Mouse (Mus musculus) activated CD4-positive, CD25-positive, alpha-beta regulatory T cell (primary cell): Measurements from ENCODE around the gene Ctsr. TPM values are rescaled to one million over a fixed set of nuclear protein-coding genes. Genes with fewer than 3 reads are reported as not detected.

Source experiments
- polyA plus RNA-seq, 2 experiments: library from polyadenylated mRNA; unstranded; fragments of 100-300 nt; shearing (Covaris generic); gene quantifications; one replicate each; pipeline ENCODE4 v1.2.1; 2017

Ctsr gene
- polyA plus RNA-seq, result not detected

DNA sequence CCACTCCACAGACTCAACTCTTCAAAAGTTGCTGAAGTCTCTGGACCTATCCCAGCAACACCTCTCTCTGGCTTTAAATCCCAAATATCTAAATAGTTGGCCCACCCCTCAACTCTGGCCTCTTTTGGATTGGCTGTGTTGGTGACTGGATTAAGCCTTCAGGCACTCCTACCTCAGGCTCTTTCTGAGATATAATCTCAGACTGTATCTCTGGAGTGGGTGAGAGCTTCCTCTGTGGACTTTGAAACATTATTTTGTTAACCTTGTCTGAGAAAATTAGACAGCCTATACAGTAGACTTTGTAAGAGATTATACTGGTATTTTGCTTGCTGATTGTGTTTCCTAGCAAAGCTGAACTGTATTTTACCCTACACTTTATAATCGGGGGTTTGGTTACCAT, at the start of gene Ctsr:
Ctsr (minus strand) TSS at position 101 of the 400 bp plus-strand sequence.

DNA sequence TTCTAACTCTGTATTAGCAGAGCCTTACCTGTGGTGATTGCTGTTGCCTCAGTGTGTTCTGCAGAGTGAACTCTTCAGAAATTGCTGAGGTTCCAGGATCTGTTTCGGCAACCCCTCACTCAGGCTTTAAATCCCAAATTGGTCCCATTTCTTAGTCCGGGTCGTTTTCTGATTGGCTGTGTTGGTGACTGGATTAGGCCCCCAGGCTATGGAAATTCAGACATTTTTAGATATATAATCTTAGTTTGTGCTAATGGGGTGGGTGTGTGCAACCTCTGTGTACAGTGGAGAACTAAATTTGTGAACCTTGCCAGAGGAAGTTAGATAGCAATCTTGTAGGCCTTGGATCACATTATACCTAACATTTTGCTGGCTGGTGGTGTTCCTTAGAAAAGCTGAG, 39.3 kb upstream of the Ctsr start, which contains the start of gene Cts6:
Cts6 (minus strand) TSS at position 101 of the 400 bp plus-strand sequence.

Other genes starting within 250 kb of the Ctsr start
- not detected for gene Gm49393, start 228.7 kb downstream of the Ctsr start, polyA plus RNA-seq
- gene Gm49391, start 227.7 kb downstream of the Ctsr start, polyA plus RNA-seq, result under 1 TPM in 1 of 2 experiments, not detected in 1; 0.48 TPM
- 10 to 100 TPM; 43.9 to 62.3 TPM for gene Ctla2a, start 227.6 kb downstream of the Ctsr start, polyA plus RNA-seq
- not detected for gene Tpbpa, start 222.3 kb downstream of the Ctsr start, polyA plus RNA-seq
- not detected for gene Ctsj, start 158.3 kb downstream of the Ctsr start, polyA plus RNA-seq
- not detected for gene Ctsq, start 123.6 kb downstream of the Ctsr start, polyA plus RNA-seq
- gene Cts6, start 39.2 kb upstream of the Ctsr start, polyA plus RNA-seq, result not detected
- gene Cts8, start 91.1 kb upstream of the Ctsr start, polyA plus RNA-seq, result under 1 TPM in 1 of 2 experiments, not detected in 1; 0.29 TPM
- gene Gm49398, start 124.6 kb upstream of the Ctsr start, polyA plus RNA-seq, result not detected
- gene Cts7, start 193.9 kb upstream of the Ctsr start, polyA plus RNA-seq, result not detected